Mouse (Mus musculus): ENCODE measurements around the gene Foxg1.

DNA sequence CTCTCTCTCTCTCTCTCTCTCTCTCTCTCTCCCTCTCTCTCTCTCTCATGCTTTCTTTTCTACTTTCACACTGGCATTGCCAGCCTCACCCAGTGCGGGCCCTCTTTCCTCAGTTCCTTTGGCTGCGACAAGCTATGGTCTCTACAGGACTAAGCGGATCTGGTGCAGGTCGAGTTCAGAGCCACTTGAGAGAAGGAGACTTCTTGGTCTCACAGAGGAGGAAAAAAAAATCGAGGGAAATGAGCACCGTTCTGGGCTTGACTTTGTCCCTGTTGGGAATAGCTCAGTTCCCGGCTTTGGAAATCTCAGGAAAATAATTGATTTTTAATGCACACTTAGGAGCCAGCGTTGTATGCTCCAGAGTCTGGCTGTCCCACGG lies 8.5 kb downstream of the Foxg1 start:
- TF ChIP-seq POLR2A (IDR thresholded peaks at IDR 0.05; ENCODE audit: low read depth, low read length), result no peak
- TF ChIP-seq CTCF (conservative IDR thresholded peaks at IDR 0.05; ENCODE audit: insufficient read depth, insufficient read length, low read depth, low read length), result no peak

Data from kidney, adult 2 months (tissue).